Mouse (Mus musculus) bone marrow macrophage, adult 2 months (primary cell): Measurements from ENCODE around the gene Gm20388.

ENCODE experiments used
- CTCF ChIP-seq: IDR thresholded peaks from 2 replicates; pipeline ENCODE4 v1.5.1; 2012; ENCODE audit warnings: low read depth, mild to moderate bottlenecking, low read length, moderate library complexity
- POLR2A ChIP-seq: IDR thresholded peaks from 2 replicates; pipeline ENCODE4 v1.6.1; 2012; ENCODE audit warnings: mild to moderate bottlenecking, low read depth, low read length, borderline replicate concordance

DNA sequence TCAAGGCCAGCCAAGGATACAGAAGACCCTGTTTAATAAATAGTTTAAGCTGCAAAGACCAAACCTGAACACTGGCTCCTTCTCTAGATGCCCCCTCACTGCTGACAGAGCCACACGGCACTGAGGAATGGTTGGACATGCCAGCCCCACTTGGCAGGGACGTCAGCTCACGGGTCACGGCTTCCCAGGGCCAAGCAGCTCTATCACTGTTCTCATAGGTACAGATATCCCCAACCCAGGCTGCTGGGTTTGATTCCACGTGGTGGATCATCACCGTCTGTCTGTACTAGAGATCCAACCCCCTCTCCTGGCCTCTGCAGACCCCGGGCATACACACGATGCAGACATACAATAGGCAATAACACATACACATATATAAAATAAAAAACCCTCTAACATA lies 3380.0 kb downstream of the Gm20388 start:
- TF ChIP-seq CTCF: no peak
- TF ChIP-seq POLR2A: no peak
